Mouse (Mus musculus) C2C12 (cell line): Measurements from ENCODE around the gene Tefm.

Experiments
- CEBPB ChIP-seq: IDR thresholded peaks from one replicate; pipeline ENCODE4 v1.6.1; 2011; ENCODE audit warnings: low read depth, mild to moderate bottlenecking, control low read depth, moderate library complexity
- CTCF ChIP-seq: IDR thresholded peaks from one replicate; pipeline ENCODE4 v1.5.1; 2011; ENCODE audit not compliant: control insufficient read depth, insufficient read depth, insufficient read length
- MYOG ChIP-seq: IDR thresholded peaks from one replicate; pipeline ENCODE4 v1.6.1; 2011; ENCODE audit not compliant: control insufficient read depth, insufficient read length; ENCODE audit errors: extremely low read depth

- TF ChIP-seq MYOG: no peak
- TF ChIP-seq CTCF: no peak
- peak; percentile 9 for TF ChIP-seq CEBPB
These were observed at the start of gene Tefm for GRCm38 (mm10) chr11:80141825-80142521.
